Mouse (Mus musculus) retina, adult 2 months (tissue): ENCODE results near the gene Olfr495.

Experiments used
- DNase-seq: peaks from one replicate; pipeline ENCODE4 v3.0.0-alpha.2; 2012; ENCODE audit warnings: low read depth, low spot score

Gene Olfr495

GRCm38 (mm10) chr7:108392867-108393266, at the start of gene Olfr495:
TSS of gene Olfr495 (plus strand) at chr7:108393167.
- DNase-seq: no peak

- no peak for DNase-seq
Measured at GRCm38 (mm10) chr7:108346879-108347278, 46.1 kb upstream of the Olfr495 start, which contains the start of gene Olfr493. TSS of gene Olfr493 (minus strand) at chr7:108346979.

GRCm38 (mm10) chr7:108365035-108365434, 27.9 kb upstream of the Olfr495 start, which contains the start of gene Olfr494:
TSS of gene Olfr494 (plus strand) at chr7:108365335.
- DNase-seq: no peak

- DNase-seq: no peak
Measured at GRCm38 (mm10) chr7:108420121-108420520, 27.2 kb downstream of the Olfr495 start, which contains the start of gene Olfr497. TSS of gene Olfr497 (plus strand) at chr7:108420421.
